Mouse (Mus musculus): ENCODE data around the gene Gm10985.

Gm10985 gene

GRCm38 (mm10) chr3:53844786-53845185 is at the start of gene Gm10985:
Gm10985 (plus strand) TSS chr3:53845086.
- DNase-seq (ENCODE audit: low read depth, low spot score) = no peak

GRCm38 (mm10) chr3:53796933-53797332 is 48.0 kb upstream of the Gm10985 start:
- no peak for DNase-seq (ENCODE audit: low read depth, low spot score)

GRCm38 (mm10) chr3:53799671-53800070 is 45.2 kb upstream of the Gm10985 start:
- no peak for DNase-seq (ENCODE audit: low read depth, low spot score)

- no peak for DNase-seq (ENCODE audit: low read depth, low spot score)
Measured at GRCm38 (mm10) chr3:53813421-53813977, 31.4 kb upstream of the Gm10985 start.

- DNase-seq (ENCODE audit: low read depth, low spot score) = no peak
Measured at GRCm38 (mm10) chr3:53834238-53834637, 10.6 kb upstream of the Gm10985 start.

- DNase-seq (ENCODE audit: low read depth, low spot score) = peak; percentile 38
Measured at GRCm38 (mm10) chr3:53846206-53846928, 1.5 kb downstream of the Gm10985 start.

- no peak for DNase-seq (ENCODE audit: low read depth, low spot score)
Measured at GRCm38 (mm10) chr3:53847726-53848125, 2.8 kb downstream of the Gm10985 start.

GRCm38 (mm10) chr3:53848262-53848661 is 3.4 kb downstream of the Gm10985 start:
- DNase-seq (ENCODE audit: low read depth, low spot score) = no peak

- DNase-seq (ENCODE audit: low read depth, low spot score) = no peak
Measured at GRCm38 (mm10) chr3:53854261-53854660, 9.4 kb downstream of the Gm10985 start.

GRCm38 (mm10) chr3:53854831-53855230 is 9.9 kb downstream of the Gm10985 start:
- no peak for DNase-seq (ENCODE audit: low read depth, low spot score)

GRCm38 (mm10) chr3:53863383-53864220 is 18.7 kb downstream of the Gm10985 start, which contains the start of gene Ufm1:
Ufm1 (minus strand) TSS chr3:53863830.
- DNase-seq (ENCODE audit: low read depth, low spot score) = peak; percentile 96

- DNase-seq (ENCODE audit: low read depth, low spot score) = no peak
Measured at GRCm38 (mm10) chr3:53868212-53868611, 23.3 kb downstream of the Gm10985 start.

- peak; percentile 82 for DNase-seq (ENCODE audit: low read depth, low spot score)
Measured at GRCm38 (mm10) chr3:53869263-53869662, 24.4 kb downstream of the Gm10985 start.

- no peak for DNase-seq (ENCODE audit: low read depth, low spot score)
Measured at GRCm38 (mm10) chr3:53870482-53870881, 25.6 kb downstream of the Gm10985 start.

GRCm38 (mm10) chr3:53871596-53871995 is 26.7 kb downstream of the Gm10985 start:
- DNase-seq (ENCODE audit: low read depth, low spot score) = peak; percentile 23

- DNase-seq (ENCODE audit: low read depth, low spot score) = no peak
Measured at GRCm38 (mm10) chr3:53890619-53891540, 46.0 kb downstream of the Gm10985 start.

Data from R1 (cell line).